Mouse (Mus musculus) heart, postnatal 10 days (tissue): Measurements from ENCODE around the gene Ncstn. TPM values are rescaled to one million over a fixed set of nuclear protein-coding genes. Genes with fewer than 3 reads are reported as not detected.

Experiments used
- DNase-seq, 2 experiments: peaks; one replicate each; pipeline ENCODE4 v3.0.0; 2021
- intact Hi-C: fragments of 180-260 bp; cut with DNase I; formaldehyde crosslinking; loops from one replicate; pipeline ENCODE4 v1.15.1; 2025
- total RNA-seq, 2 experiments: library from RNA; stranded (reverse); gene quantifications; 2 replicates each; pipeline ENCODE4 v1.2.3; 2021

Gene Ncstn
- total RNA-seq, 2 experiments from 2014 or later = 68.0 to 68.9 TPM

DNA sequence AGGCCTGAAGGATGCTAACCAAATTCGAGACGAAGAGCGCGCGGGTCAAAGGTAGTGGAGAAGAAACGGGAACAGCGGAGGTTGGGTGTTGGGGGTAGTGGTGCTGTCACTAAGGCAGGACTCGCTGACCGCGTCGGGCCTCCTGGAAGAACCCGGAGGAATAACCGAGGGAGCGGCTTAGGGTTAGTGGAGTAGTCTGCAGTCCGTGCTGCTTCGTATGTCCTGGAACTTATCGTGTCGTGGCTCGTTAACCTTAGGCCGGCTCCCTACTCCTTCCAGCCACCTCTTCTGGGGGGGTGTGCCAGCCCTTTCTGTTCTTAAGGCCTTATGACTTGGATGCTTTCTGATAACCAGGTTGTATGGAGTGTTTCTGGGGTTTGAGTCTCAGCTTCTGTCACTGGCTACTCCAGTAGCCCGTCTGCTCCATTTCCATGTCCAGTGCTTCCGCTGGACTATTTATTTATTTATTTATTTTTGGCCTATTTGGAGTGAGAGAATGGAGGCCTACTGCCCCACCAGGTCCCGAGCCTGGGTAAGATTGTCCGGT lies 377 bp upstream of the Ncstn start:
- intact Hi-C loops = no loop called here
- DNase-seq = no peak

DNA sequence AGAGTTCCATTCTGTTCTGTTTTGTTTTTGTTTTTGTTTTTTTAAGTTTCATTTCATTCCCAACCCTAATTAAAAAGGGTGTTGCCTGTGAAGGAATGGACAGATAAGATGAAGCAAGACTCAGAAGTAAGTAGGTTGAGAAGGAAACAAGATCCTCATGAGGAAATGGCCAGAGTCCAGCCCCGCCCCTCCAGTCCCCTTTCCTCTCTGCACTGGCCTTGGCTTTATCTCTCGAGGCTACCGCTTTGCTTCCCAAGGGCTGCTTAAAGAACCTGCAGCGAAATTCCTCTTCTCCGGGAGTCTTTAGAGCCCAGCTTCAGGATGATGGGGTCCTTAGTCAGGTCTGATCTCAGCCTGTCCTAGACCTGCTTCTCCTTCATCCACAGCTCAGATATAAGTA lies 4.6 kb downstream of the Ncstn start:
- no peak for DNase-seq
- intact Hi-C loops = no loop called here

DNA sequence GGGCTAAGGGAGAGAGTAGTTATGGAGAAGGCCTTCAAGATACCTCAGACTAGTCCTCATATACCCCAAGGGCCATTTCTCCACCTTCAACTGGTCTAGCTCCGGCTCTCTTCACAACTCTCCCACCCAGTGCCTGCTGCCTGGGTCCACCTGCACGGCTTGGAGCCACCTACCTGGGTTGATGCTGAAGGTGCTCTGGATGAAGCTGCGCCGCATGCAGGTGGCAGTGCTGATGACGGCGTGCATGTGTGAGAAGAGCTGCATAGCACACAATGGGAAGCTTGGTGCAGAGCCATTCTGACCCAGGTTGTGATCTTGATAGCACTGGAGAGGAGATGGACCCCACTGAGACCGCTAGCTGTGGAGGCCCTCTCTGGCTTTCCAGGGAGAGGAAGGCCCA lies 10.0 kb downstream of the Ncstn start:
- intact Hi-C loops = no loop called here
- no peak for DNase-seq

GRCm38 (mm10) chr1:172071556-172071955 lies 11.0 kb downstream of the Ncstn start:
- DNase-seq = no peak
- intact Hi-C loops = no loop called here

GRCm38 (mm10) chr1:172070227-172070626 lies 12.4 kb downstream of the Ncstn start:
- DNase-seq = no peak
- intact Hi-C loops = no loop called here

- DNase-seq = no peak
- intact Hi-C loops = no loop called here
These were observed 17.9 kb downstream of the Ncstn start for GRCm38 (mm10) chr1:172064613-172065141.

DNA sequence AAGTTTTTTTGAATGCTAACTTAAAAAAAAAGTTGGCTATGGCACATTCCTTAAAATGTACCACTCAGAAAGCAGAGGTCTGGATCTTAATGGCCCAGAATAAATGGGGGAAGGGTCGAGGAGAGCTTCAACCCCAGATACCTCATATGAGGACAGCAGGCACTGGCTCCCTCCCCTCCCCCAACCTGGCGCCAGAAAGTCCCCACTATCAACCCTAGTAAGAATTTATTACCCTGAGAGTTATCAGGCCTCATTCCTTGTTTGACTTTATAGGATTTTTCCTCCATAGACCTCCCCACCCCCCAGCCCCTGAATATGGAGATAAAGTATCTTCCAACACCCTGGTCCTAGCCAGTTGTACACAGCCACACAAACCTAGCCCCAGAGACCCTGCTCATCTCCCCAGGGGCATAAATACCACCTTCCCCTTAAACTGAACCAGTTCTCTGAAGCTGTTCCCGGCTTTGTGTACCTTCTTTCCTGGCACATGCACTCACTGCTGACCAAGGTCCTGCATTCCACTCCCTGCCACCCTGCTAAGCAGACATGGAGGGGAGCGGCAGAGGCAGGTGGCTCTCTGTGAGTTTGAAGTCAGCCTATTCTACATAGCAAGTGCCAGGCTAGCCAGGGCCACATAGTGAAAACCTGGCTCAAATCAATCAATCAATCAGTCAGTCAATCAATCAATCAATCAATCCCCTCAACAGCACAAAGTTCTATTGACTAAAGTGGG lies 19.1 kb downstream of the Ncstn start:
- intact Hi-C loops = no loop called here
- no peak for DNase-seq

DNA sequence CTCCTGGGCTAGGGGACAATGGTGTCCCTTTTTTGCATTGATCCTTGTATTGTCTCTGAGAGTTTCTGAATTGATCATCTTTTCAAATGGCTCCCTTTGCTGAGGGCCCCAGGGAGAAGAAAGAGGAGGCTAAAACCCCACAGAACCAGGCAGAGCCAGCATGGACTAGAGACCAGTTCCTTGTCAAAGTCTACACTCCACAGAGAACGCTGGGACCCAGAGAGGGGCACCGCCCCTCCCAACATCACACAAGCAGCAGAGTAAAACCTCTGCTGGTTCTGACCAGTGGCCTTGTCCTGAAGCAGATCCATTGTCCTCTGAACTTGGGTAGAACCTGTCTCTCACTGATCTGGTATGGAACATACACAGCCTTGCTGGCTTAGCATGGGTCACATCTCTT lies 20.5 kb downstream of the Ncstn start:
- DNase-seq = no peak
- intact Hi-C loops = no loop called here

DNA sequence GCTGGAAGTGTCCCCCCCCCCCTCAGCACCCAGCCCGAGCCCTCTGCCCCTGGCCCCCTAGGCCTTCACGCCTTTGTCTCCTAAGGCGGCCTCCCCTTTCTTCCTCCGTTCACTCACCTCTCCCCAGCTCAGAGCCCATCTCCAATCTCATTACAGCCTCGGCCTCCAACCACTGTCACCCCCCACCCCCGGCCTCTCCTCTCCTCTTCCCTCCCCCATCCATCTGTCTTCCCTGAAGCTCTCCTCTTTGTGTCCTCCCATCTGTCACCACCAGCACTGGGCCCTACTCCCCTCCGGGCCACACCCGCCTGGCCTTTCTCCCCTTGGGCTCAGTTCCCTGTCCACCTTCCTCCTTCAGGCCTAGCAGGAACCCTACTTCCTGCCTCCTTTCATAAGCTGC lies 21.4 kb downstream of the Ncstn start:
- intact Hi-C loops = no loop called here

GRCm38 (mm10) chr1:172060659-172061058 lies 21.9 kb downstream of the Ncstn start:
- intact Hi-C loops = no loop called here

More for the DNA sequence above, 21.4 kb downstream of the Ncstn start:
- DNase-seq = no peak

GRCm38 (mm10) chr1:172058874-172059273 lies 23.7 kb downstream of the Ncstn start:
- no peak for DNase-seq
- intact Hi-C loops = no loop called here

More at GRCm38 (mm10) chr1:172060659-172061058, 21.9 kb downstream of the Ncstn start:
- no peak for DNase-seq

- DNase-seq = no peak
- intact Hi-C loops = no loop called here
These were observed 24.3 kb downstream of the Ncstn start for GRCm38 (mm10) chr1:172058321-172058720.

- DNase-seq = no peak
- intact Hi-C loops = no loop called here
These were observed 25.1 kb downstream of the Ncstn start, which contains the start of gene Nhlh1 for GRCm38 (mm10) chr1:172057491-172057921. Nhlh1 (minus strand) TSS chr1:172057573.

DNA sequence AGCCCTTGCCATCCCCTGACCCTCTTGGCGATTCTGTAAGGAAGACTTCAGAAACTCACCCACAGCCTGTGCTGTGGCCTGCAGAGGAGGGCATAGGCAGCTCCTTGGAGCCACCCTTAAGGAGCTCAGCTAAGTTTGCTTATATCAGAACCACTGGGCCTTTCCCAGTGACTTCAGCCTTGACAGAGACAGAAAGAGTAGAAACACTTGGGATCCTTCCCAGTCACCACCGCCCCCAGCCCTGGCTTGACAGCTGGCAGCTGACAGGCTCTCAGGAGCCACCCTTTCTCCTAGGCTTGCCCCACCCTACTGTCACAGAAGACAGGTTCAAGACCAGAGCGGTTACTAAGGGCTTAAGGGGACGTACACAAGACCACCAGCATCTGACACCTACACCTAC lies 26.3 kb downstream of the Ncstn start:
- intact Hi-C loops = no loop called here
- no peak for DNase-seq

DNA sequence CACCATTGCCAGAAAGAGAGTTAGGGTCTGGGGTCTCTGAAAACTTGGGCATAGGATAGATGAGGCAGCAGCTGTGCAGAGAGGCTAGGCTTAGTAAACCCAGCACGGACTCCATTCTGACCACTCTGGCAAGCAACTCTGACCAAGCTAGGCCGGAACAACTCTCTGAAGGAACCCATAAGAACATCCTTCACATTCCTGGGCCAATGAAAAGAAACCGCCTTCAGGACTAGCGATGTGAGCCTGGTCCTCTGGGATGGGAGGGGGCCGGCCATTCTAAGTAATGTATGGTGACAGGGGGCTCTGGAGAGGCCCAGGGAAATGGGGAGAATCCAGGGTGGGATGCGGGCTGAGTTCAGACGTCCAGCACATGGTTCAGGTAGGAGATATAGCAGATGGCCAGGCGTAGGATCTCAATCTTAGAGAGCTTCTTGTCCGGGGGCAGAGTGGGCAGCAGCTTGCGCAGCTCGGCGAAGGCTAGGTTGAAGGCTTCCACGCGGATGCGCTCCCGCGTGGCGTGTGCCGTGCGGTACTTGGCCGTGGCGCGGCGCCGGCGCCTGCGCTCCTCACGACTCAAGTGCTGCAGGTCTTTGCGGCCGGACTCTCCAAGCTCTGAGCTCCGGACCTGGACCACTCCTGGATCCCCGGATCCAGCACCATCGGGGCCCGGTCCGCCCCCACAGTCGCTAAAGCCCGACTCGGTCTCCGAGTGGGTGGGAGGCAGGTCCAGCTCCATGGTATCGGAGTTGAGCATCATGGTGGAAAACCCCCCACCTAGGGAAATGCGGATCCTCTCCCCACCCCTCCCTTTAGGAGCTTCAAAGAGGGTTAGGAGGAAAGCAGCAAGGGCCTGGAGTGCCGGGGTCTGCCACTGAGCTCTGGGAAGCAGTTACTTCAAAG lies 28.8 kb downstream of the Ncstn start:
- no peak for DNase-seq
- intact Hi-C loops = no loop called here

- no peak for DNase-seq
- intact Hi-C loops = no loop called here
These were observed 29.8 kb downstream of the Ncstn start for GRCm38 (mm10) chr1:172052766-172053279.

GRCm38 (mm10) chr1:172049131-172049782 lies 33.3 kb downstream of the Ncstn start:
- intact Hi-C loops = loop anchor here (5.0 to 10.0 kb wide), 4 partner anchors 48 to 446 kb away; no protein-coding TSS in a partner anchor
- no peak for DNase-seq

GRCm38 (mm10) chr1:172048241-172048734 lies 34.3 kb downstream of the Ncstn start:
- no peak for DNase-seq
- intact Hi-C loops = loop anchor here (5.0 to 10.0 kb wide), 4 partner anchors 49 to 447 kb away; no protein-coding TSS in a partner anchor

- DNase-seq = peak; percentile 71 to 83
- intact Hi-C loops = loop anchor here (1.0 to 10.0 kb wide), 6 partner anchors 50 to 448 kb away; no protein-coding TSS in a partner anchor
These were observed 35.7 kb downstream of the Ncstn start for GRCm38 (mm10) chr1:172046938-172047337.

DNA sequence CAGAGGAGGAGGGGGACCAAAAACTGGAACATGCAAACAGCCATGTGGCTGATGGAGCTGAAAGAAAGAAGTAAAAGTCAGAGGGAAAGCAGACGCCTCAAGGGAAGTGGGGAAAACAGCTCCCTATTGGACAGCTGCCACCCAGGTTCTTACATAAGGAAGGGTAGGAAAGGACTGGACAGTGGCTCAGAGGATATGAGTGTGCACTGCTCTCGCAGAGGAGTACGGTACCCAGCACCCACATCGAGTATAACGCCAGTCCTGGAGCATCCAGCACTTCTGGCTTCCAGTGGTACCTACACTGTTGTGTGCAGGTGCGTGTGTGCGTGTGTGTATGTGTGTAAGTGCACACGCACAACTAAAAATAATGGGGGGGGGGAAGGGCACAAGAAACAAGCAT lies 36.2 kb downstream of the Ncstn start:
- intact Hi-C loops = loop anchor here (5.0 to 10.0 kb wide), 4 partner anchors 51 to 448 kb away; no protein-coding TSS in a partner anchor
- no peak for DNase-seq
